Mouse (Mus musculus) neural tube, embryonic 11.5 days (tissue): ENCODE measurements at regions not wholly inside any gene's neighbourhood (a gene's known extent, or its start where the extent isn't known, plus 50 kb on each side); places are given as distances from the start of the nearest gene placed in this dataset.

Source experiments
- ATAC-seq: fragments of 200-750 bp; cut with Nextera tagmentation; 2 replicates; pipeline ENCODE4 v1.8.0; 2017; ENCODE audit warnings: moderate number of reproducible peaks, mild to moderate bottlenecking, moderate TSS enrichment, moderate library complexity; ENCODE audit not compliant: insufficient read depth, low FRiP score, low TSS enrichment
- DNase-seq: peaks from one replicate; pipeline ENCODE4 v3.0.0-alpha.2; 2015; ENCODE audit warnings: low spot score
- H3K27ac ChIP-seq: fragments of 300-500 bp; sonication (generic); 2 replicates; pipeline ENCODE4 v1.5.1; 2014; ENCODE audit warnings: low read depth, mild to moderate bottlenecking, low read length
- H3K27me3 ChIP-seq: fragments of 300-500 bp; sonication (generic); 2 replicates; pipeline ENCODE4 v1.6.1; 2014; ENCODE audit warnings: mild to moderate bottlenecking, low read length, mixed read lengths; ENCODE audit not compliant: control insufficient read depth, insufficient read depth
- H3K36me3 ChIP-seq: fragments of 300-500 bp; sonication (generic); 2 replicates; pipeline ENCODE4 v1.6.1; 2014; ENCODE audit warnings: mild to moderate bottlenecking, low read length, moderate library complexity, mixed read lengths; ENCODE audit not compliant: control insufficient read depth, insufficient read depth
- H3K4me1 ChIP-seq: fragments of 300-500 bp; sonication (generic); 2 replicates; pipeline ENCODE4 v1.6.1; 2014; ENCODE audit warnings: low read length, mixed read lengths; ENCODE audit not compliant: control insufficient read depth, insufficient read depth
- H3K4me2 ChIP-seq: fragments of 300-500 bp; sonication (generic); 2 replicates; pipeline ENCODE4 v1.6.1; 2014; ENCODE audit warnings: low read depth, mild to moderate bottlenecking, moderate library complexity
- H3K4me3 ChIP-seq: fragments of 300-500 bp; sonication (generic); 2 replicates; pipeline ENCODE4 v1.5.1; 2014; ENCODE audit warnings: low read depth, low read length
- H3K9ac ChIP-seq: fragments of 300-500 bp; sonication (generic); 2 replicates; pipeline ENCODE4 v1.6.1; 2014; ENCODE audit warnings: mild to moderate bottlenecking, low read length
- H3K9me3 ChIP-seq: fragments of 300-500 bp; sonication (generic); 2 replicates; pipeline ENCODE4 v1.6.1; 2016; ENCODE audit warnings: low read length; ENCODE audit not compliant: control insufficient read depth
- WGBS: fragments of 180-500 bp; shearing (Covaris S2); extraction: QIAGEN DNeasy Blood & Tissue Kit; methylation state at CpG from one replicate; pipeline ENCODE4 v1.1.7; 2014; 5-methylcytosine and 5-hydroxymethylcytosine counted together

DNA sequence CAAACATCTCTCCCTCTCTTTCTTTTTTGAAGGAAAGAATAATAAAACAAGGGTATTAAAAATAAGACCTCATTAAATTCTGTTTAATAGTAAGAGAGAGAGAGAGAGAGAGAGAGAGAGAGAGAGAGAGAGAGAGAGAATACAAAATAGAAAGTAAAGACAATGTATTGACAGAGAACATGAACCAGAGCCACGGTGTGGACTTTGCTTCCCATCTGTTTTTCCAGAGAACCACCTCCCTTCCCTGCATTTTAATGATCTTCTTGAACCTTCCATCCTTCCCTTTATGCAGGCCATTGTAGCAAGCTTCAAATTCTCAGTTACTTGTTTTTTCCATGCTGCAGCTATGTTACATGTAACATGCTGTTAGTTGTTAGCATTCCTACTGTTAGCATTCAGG, 284.3 kb upstream of the Marcks start:
- WGBS = 59% methylated on average over 1 of the region's 1 CpGs

DNA sequence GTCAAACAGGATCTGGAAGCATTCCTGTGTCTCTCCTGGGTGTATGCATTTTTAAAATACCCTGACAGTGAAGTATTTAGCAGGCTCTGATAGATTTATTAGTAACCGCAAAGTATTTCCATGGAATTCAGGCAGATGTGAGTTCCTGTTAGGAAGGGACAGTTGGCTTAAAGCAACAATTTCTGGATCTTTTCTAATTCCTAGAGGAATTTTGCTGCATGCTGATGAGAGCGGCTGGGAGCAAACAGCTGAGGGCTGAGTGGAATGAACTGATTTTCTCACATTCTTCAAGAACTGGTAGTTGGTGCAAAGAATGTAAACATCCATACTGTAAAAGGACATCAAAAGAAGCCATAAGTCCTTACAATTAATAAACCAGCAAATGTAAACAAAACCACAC, 283.9 kb upstream of the Marcks start:
- Histone ChIP-seq H3K27ac (no peak overlapping the region), H3K4me2 (no peak overlapping the region), H3K27me3 (no peaks in the 10 kb centered on the region), H3K4me1 (no peaks in the 10 kb centered on the region), H3K4me3 (no peak overlapping the region), H3K9me3 (no peaks in the 10 kb centered on the region), H3K9ac (no peak overlapping the region), H3K36me3 (no peaks in the 10 kb centered on the region)
- DNase-seq = no peak
- 54% methylated on average over 2 of the region's 2 CpGs for WGBS
- ATAC-seq = no peak

More for the DNA sequence above, 284.3 kb upstream of the Marcks start:
- no peak overlapping the region for H3K9ac ChIP-seq
- no peaks in the 10 kb centered on the region for H3K9me3 ChIP-seq
- no peak overlapping the region for H3K4me3 ChIP-seq
- no peak overlapping the region for H3K27ac ChIP-seq
- no peaks in the 10 kb centered on the region for H3K4me1 ChIP-seq
- no peak overlapping the region for H3K4me2 ChIP-seq
- H3K27me3 ChIP-seq = no peaks in the 10 kb centered on the region
- no peak for DNase-seq
- no peak for ATAC-seq
- no peaks in the 10 kb centered on the region for H3K36me3 ChIP-seq

DNA sequence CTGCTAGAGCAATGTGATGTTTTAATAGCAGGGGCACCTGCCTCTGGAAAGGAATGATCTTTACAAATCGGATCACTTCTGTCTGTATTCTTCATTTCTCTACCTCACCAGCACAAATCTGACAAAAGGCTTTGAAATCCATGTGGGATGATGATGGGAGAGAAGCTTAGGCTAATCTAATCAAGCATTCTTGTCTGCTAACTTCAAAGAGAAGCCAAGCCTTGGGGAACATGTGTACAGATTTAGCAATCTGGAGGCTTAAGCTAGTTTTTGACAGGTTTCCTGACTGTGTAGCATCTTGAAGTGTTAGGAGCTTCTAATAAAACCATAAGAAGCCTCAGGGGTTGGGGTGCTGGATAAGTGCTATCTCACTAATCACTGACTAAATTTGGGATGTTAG, 277.6 kb upstream of the Marcks start:
- 76% methylated on average over 1 of the region's 1 CpGs for WGBS
- Histone ChIP-seq H3K4me1 (no peaks in the 10 kb centered on the region), H3K9me3 (no peaks in the 10 kb centered on the region), H3K4me2 (no peak overlapping the region), H3K27me3 (no peaks in the 10 kb centered on the region), H3K4me3 (no peak overlapping the region), H3K9ac (no peak overlapping the region), H3K36me3 (no peaks in the 10 kb centered on the region), H3K27ac (no peak overlapping the region)
- DNase-seq (no peak), ATAC-seq (no peak)

- Histone ChIP-seq H3K27ac (no peak overlapping the region), H3K36me3 (no peaks in the 10 kb centered on the region), H3K4me3 (no peak overlapping the region), H3K4me1 (no peaks in the 10 kb centered on the region), H3K4me2 (no peak overlapping the region), H3K9ac (no peak overlapping the region), H3K27me3 (no peaks in the 10 kb centered on the region), H3K9me3 (no peaks in the 10 kb centered on the region)
- DNase-seq = no peak
- 89% methylated on average over 1 of the region's 1 CpGs for WGBS
- no peak for ATAC-seq
Observed at GRCm38 (mm10) chr10:37412401-37412800, 273.7 kb upstream of the Marcks start.

- Histone ChIP-seq H3K4me3 (no peak overlapping the region), H3K27me3 (no peaks in the 10 kb centered on the region), H3K4me2 (no peak overlapping the region), H3K36me3 (no peaks in the 10 kb centered on the region), H3K9me3 (no peaks in the 10 kb centered on the region), H3K27ac (no peak overlapping the region), H3K4me1 (no peaks in the 10 kb centered on the region), H3K9ac (no peak overlapping the region)
- ATAC-seq (no peak), DNase-seq (no peak)
- WGBS = 67% methylated on average over 1 of the region's 1 CpGs
Observed at GRCm38 (mm10) chr10:37409749-37410148, 271.0 kb upstream of the Marcks start.

DNA sequence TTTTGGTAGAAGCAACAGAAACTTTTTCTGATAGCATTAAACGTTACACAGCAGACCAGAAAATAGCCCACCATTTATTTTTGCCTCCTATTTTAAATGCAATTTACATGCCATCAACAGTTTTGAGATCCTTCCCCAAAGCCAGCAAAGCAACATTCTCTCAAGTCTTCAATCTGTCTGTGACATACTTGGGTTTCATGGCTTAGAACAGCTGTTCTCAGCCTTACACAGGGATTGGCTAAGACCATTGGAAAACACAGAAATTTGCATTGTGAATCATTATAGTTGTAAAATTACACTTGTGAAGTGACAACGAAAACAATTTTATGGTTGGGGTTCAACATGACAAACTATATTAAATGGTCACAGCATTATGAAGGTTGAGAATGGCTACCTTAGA, 268.8 kb upstream of the Marcks start:
- Histone ChIP-seq H3K9ac (no peak overlapping the region), H3K4me2 (no peak overlapping the region), H3K27ac (no peak overlapping the region), H3K27me3 (no peaks in the 10 kb centered on the region), H3K9me3 (no peaks in the 10 kb centered on the region), H3K36me3 (no peaks in the 10 kb centered on the region), H3K4me3 (no peak overlapping the region), H3K4me1 (no peaks in the 10 kb centered on the region)
- 89% methylated on average over 2 of the region's 2 CpGs for WGBS
- ATAC-seq = no peak
- DNase-seq = no peak

- Histone ChIP-seq H3K27ac (no peak overlapping the region), H3K4me2 (no peak overlapping the region), H3K36me3 (no peaks in the 10 kb centered on the region), H3K4me1 (no peaks in the 10 kb centered on the region), H3K9ac (no peak overlapping the region), H3K9me3 (no peaks in the 10 kb centered on the region), H3K4me3 (no peak overlapping the region), H3K27me3 (no peaks in the 10 kb centered on the region)
- no peak for ATAC-seq
- WGBS = 89% methylated on average over 4 of the region's 4 CpGs
- no peak for DNase-seq
Observed at GRCm38 (mm10) chr10:37404933-37405332, 266.2 kb upstream of the Marcks start.

DNA sequence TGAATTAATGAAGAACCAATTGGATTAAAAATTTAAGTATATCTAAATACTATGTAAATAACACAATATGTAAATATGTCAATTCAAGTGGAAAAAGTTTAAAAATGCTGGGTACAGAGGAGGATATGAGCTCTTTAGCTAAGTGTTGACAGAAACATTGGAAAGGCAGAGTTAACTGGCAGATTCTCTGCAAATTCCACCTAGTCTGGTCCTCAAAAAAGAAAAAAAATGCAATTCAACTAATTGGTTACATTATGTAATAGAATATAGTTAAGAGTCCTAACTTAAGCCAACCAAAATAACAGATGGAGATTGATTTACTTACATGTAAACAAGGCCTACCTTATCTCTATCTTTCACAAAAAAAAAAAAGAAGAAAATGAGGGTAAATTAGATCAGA, 265.7 kb upstream of the Marcks start:
- Histone ChIP-seq H3K27ac (no peak overlapping the region), H3K27me3 (no peaks in the 10 kb centered on the region), H3K9ac (no peak overlapping the region), H3K9me3 (no peaks in the 10 kb centered on the region), H3K4me3 (no peak overlapping the region), H3K4me2 (no peak overlapping the region), H3K36me3 (no peaks in the 10 kb centered on the region), H3K4me1 (no peaks in the 10 kb centered on the region)
- ATAC-seq (no peak), DNase-seq (no peak)

GRCm38 (mm10) chr10:37402376-37402775, 263.7 kb upstream of the Marcks start:
- DNase-seq = no peak
- no peak overlapping the region for H3K4me2 ChIP-seq
- no peak overlapping the region for H3K9ac ChIP-seq
- H3K27ac ChIP-seq = no peak overlapping the region
- no peaks in the 10 kb centered on the region for H3K27me3 ChIP-seq
- H3K36me3 ChIP-seq = no peaks in the 10 kb centered on the region
- H3K9me3 ChIP-seq = no peaks in the 10 kb centered on the region
- no peak for ATAC-seq
- WGBS = 95% methylated on average over 1 of the region's 1 CpGs
- no peak overlapping the region for H3K4me3 ChIP-seq
- peaks cover 8% of the 10 kb centered on the region; the same call in 1 of the 2 replicates for H3K4me1 ChIP-seq
